Mouse (Mus musculus) thymus, postnatal 14 days (tissue): ENCODE results near the gene Spg7.
A peak's percentile ranks its signal among the peaks of the same experiment; 100 is the strongest.
"Not testable (repeated sequence)": the region's sequence is repeated elsewhere in the genome, so short reads cannot be mapped to it uniquely, and the experiment has no call there.

Experiments used
- DNase-seq: peaks from one replicate; pipeline ENCODE4 v3.0.0; 2021

Gene Spg7

DNA sequence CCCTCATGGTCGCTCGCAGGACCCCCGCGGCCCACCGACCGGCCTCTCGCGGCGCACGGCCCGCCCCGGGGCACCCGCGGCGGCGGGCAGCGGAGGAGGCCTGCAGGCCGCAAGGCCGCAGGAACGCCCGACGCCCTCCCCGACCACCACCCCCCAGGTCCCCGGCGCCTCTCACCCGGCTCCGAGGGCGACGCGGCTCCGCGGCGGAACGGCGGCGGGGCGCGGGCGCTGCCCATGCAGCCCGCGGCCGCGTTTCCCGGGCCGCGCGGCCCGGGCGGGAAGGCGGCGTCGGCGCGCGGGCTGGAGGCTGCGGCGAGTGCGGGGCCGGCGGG is 21.0 kb upstream of the Spg7 start:
- DNase-seq, result no peak

DNA sequence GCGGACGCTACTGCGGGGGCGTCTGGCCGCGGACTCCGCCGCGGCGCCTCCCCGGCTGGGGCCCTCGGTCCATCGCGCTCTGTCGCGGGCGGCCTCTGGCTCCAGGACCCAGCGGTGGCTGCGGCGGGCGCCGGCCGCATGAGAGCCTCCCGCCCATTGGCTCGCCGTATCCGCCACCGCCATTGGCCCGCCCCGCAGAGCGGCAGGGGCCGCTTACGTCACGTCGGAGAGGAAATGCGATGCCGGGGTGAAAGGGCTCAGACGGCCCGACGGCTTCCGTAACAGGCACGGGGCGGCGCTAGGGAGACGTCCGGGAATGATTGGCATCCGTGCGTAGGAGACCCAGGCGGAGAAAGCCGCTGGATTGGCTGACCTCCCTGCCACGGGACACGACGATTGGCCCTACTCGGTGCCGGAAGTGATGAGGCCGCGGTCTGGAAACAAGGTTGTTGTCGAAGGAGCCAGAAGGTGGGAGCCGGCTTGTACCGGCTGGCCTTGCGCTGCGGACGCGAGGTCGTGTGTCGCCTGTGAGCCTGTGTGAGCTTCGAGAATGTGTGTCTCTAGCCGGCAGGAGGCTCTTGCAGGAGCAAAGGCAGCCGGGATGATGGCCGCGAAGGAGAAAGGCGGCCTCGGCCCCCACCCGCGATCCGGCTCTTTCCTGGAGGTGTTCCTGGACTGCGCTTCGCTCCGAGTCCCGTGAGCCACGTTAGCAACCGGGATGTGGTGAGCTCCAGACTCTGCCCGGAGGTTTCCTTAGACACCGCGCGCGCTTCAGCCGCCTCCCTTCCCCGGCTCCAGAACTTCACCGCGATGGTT is 20.4 kb upstream of the Spg7 start, which contains the start of gene Ankrd11:
TSS of gene Ankrd11 (minus strand) at position 120 of the 816 bp plus-strand sequence.
- DNase-seq, result peak; percentile 100

DNA sequence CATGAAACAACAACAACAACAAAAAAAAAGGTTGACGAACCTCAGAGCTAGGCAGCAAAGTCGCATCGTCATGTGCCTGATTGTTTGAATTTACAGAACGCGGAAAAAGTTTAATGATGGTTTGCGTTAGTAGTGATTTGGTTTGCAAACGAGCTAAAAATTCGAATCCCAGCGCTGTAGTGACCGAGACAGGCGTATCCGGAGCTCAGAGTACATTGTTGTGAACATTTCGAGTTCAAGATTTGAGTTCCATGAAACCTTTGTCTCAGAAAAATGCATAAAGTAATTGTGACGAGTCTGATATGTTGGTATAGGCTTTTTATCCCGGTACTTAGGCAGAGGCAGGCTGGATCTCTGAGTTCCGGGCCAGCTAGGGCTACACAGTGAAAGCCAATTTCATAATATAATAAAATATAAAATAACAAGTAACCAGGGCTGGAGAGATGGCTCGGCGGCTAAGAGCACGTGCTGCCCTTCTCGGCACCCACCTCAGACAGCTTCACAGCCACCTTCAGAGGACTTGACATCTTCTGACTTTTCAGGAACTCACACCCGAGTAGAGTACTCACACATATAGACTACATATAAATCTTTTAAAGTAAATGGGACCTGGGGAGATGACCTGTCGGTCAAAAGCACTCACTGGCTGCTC is 19.6 kb upstream of the Spg7 start:
- DNase-seq, result no peak

DNA sequence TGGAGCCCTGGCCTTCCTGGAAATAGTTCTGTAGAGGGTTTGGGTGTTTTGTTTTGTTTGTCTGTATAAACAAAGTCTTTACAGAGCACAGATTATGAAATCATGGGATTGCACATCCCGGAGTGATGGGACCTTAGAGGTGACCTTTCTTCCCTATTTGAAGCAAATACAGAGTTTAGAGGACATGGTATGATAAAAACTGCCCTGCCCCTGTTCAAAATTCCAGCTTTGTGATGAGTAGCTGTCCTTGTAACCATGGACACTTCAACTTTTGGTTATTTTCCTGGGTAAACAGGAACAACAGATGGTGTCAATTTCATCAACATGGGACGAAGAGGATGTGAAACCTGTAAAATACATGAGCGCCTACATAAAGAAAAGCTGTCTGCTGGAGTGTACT is 18.8 kb upstream of the Spg7 start:
- no peak for DNase-seq

DNA sequence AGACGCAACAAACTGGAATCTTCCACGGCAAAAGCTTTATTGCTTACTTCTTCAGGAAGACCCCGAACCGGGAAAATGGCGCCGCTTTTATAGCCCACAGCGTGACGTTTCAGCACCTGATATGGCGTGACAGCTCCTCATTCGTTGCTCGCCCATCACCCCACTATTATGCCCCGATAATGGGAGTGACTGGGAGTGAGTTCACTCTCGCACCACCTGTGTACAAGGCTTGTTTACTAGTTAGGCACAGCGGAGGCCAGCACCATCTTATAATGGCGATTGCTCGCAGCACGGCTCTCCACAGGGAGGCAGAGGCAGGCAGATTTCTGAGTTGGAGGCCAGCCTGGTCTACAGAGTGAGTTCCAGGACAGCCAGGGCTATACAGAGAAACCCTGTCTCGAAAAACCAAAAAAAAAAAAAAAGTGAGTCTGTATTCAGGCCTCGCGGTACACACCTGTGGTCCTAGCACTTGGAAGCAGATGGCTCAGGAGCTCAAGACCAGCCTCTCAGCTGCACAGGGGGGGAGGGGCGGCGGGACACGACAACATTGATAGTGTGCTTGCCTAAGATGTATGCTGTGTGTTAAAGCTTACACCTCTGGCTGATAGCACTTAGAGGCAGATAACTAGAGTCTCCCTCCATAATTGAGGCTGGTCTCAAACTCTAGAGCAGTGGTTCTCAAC is 17.9 kb upstream of the Spg7 start:
- DNase-seq, result not testable (repeated sequence)

DNA sequence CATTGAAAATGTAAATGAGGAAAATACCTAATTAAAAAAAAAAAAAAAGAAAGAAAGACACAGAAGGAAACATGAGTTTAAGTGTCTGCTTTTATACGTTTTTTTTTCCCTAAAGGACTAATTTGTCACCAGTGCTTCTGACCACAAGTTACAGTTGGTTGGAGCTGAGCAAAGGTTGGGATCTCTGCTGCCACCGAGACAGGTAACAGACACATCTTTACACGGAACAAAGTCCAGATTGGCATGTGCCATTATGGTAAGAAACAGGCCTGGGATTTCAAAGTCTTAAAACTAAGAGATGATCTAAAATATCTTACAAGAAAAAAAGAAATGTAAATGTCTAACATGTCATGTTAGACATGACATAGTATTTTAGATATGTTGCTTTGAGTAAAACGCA is 16.0 kb upstream of the Spg7 start:
- no peak for DNase-seq

DNA sequence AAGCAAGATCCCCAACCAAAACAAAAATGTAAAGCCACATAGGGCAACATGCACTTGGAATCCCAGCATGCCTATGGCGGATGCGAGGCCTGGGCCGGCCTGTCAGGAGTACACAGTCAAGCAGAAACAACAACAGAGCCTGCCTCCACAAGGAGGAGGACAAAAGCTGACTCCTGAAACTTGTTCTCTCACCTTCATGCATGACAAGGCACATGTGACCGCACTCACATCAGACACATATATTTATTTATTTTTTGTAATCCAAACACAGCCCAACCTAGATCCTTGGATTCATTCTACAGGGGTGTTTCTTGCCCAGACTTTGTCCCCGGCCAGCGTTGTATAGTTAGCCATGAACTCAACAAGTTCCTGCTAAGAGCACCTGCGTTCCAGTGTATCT is 14.9 kb upstream of the Spg7 start:
- DNase-seq, result no peak

DNA sequence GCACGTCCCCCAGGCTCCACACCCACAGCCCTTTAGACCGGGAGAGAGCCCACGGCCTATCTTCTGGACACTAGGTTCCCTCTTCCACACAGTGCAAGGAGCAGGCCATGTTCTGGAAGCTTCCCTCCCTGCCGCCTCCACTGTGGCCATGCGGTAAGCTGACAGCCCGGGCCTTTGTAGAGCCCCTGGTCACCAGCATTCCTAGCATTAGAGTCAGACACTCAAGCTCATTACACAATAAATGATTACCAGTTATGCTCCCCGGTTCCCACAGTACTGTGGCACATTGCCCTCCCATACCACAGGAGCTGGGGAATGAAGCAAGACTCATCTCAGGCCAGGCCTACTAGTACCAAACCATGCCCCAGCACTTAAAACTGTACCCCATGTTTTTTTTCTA is 14.3 kb upstream of the Spg7 start:
- DNase-seq, result no peak

DNA sequence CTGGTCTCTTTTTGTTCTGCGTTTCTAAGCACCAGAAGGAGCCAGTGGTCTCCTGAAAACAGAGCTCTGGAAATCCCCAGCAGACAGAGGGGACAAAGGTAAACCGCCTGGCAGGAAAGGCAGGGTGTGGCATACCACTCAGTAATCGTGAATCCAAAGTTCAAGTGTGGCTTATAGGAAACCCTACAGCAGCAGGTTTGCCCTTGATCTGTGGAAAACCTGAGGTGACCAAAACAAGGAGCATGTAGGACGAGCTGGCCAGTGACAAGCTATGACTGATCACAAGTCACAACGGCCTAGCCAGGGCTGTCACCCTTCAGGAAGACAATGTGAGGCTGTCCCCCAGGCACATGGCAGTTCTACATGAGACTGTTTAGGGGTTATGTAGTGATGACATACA is 11.3 kb upstream of the Spg7 start:
- no peak for DNase-seq

DNA sequence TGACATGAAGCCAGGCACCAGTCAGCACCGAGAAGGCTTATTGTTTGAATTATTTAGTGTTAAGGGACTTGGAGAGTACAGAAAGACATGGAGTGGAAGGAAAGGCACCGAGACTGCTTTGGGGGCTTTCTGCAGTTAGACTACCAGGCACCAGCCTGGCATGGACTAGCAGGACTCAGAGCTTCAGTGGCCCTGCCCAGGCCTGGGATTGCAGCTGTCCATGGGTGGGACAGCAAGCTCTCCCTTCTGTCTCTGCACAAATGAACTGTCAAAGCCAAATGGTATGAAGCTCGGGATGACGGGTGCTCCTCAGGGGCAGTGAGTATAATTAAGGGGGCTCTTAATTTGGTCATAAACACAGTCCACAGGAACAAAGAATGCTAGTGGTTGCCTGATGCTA is 1.3 kb downstream of the Spg7 start:
- no peak for DNase-seq

DNA sequence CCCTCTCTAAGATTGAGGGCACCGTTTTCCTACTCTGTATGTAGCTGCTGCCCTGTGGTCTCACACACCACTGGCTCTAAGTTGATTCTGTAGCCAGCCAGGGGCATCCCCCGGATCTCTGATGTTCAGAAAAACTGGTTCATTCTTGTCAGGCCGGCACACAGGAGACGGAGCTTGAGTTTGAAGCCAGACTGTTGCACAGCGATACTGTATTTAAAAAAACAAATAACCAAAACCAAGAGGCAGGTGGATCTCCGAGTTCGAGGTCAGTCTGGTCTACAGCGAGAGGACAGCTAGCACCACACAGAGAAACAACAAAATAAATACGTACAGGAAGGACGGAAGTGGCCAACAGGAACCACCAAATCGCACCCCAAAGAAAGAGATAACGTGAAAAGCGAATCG is 2.1 kb downstream of the Spg7 start:
- DNase-seq, result peak; percentile 42

DNA sequence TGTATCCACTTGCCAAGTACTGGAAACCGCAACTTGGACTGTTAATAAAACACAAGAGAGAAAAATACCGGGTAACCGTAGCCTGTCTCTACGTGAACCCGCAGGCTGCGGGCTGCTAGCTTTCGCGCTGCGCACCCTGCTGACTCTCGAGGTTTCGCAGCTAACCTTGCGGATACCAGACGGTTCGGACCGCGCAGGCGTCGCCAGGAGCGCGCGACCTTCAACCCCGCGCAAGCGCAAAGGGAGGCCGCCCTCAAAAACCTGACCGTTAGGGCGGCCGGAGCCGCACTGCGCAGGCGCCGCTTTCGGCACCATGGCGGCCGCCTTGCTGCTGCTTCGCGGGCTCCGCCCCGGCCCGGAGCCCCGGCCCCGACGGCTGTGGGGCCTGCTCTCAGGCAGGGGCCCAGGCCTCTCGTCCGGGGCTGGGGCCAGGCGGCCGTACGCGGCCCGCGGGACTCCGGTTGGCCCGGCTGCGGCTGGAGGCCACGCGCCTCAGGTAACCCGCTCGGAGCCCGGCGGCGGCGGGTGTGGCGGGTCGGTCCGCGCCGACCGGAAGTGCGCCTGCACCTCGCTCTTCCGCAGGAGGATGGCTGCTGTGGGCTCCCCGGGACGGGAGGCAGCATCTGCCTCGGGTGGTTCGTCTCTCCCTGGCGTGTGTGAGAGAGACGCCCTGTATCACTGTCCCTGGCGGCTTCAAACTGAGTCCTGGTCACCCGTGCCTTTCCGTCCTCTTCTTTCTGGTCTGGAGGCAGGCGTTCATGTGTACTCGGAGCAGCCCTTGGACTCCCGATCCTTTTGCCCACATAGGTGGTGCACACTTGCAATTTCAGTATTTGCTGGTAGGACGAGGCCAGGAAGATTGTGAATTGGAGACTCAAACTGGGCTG is 2.7 kb downstream of the Spg7 start:
- peak; percentile 97 for DNase-seq

DNA sequence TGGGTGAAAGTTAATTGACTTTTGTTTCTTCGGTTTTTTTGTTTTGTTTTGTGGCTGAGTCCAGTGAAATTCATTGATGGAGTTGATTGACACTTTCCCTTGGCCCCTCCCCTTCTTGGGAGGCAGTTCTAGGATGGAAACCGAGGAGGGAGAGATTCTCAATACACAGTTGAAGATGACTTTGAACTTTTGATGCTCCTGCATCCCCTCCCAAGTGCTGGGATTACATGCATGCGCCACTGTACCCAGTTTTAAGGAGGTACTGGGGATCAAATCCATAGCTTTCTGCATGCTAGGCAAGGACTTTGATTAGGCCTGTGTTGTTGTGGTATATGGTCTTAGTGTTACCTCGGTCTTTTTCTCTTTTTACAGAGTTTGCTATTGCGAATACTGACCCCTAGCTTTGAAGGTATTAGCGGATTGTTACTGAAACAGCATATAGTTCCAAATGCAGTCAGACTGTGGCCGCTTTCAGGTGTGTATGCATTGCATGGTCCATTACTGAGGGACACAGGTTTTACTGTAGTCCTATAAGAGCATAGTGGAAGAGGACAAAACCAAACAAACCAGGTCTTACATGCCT is 3.5 kb downstream of the Spg7 start:
- peak; percentile 13 for DNase-seq

DNA sequence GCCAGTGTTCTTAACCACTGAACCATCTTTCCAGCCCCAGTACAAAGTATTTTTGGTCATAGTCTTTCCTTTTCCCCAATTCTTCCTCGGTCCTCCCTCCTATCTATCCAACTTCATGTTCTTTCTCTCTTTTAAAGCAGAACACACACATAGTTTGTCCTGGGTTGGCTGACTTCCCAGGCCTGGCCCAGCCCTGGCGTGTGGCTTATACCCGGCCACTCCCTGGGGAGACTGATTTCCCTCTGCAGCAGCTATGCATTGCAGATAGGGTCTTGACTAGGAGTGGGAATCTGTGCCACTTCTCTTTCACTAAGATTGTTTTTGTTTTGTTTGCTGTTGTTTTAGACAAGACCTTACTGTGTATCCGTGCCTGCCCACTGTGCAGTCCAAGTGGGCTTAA is 8.4 kb downstream of the Spg7 start:
- DNase-seq, result no peak

DNA sequence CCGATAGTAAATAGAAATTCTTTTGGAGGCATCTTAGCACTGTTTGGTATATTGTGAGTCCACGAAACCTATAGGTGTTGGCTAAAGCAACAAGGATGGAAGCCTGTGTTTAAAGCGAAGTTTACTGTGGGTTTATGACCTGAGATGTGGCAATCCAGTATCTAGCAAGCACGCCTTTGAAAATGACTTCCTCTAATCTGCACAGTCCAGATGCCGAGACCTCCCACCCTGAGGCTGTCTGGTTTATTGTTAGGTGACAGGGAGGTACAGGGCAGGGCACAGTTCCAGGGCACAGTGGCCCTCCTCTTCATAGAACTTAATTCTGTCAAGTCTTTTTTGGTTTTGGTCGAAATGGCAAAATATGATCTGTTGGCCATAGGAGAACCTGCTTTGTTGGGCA is 14.5 kb downstream of the Spg7 start:
- no peak for DNase-seq

DNA sequence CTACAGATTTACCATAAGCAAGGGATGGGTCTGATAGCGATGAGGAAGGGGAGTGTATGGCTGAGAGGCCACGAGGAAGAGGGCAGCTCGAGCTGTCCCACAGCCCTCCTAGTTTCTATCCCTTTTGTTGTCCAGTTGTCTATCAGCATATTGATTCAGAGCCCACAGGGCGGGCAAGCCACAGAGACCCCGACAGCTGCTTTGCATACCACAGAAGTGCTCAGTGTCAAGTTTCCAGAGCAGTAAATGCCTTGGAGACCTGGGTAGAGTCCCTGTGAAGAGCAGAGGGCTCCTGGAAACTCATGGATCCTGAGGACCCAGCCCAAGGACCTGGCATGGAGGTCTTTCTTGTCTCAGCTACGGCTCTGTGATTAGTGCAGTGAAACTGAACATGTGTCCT is 20.3 kb downstream of the Spg7 start:
- no peak for DNase-seq

DNA sequence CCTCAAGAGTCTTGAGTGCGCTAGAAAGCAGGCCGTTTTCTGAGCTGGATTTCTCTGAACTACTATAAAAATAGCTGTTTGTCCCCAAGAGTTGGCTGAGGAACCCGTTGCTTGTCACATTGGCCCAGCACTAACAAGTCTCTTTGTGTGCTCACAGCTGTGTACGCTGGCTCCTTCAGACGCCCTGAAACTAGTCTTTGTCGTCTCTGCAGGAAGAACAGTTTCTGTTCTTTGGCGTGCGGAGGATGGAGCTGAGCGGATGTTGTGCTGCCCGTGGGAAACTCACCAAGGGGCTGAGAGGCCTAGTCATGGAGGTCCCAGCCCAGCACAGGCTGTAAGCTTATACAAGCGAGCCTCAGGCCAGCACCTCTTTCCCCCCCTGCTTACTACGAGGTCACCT is 20.9 kb downstream of the Spg7 start:
- DNase-seq, result no peak

DNA sequence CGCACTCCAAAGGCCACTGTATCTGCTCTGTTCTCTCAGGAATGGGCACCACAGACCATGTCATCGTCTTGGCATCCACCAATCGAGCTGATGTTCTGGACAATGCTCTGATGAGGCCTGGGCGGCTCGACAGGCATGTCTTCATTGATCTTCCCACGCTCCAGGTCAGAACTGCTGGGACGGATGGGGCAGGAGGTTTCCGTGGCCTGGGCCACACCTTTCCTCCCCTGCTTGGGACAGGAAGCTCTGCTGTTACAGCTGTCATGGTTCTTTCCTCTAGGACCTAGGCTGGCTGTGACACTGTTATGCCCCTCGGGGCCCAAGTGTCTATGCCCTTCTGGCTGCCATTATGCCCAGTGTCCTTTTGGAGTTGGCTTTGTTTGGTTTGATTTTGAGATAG is 24.5 kb downstream of the Spg7 start:
- no peak for DNase-seq

DNA sequence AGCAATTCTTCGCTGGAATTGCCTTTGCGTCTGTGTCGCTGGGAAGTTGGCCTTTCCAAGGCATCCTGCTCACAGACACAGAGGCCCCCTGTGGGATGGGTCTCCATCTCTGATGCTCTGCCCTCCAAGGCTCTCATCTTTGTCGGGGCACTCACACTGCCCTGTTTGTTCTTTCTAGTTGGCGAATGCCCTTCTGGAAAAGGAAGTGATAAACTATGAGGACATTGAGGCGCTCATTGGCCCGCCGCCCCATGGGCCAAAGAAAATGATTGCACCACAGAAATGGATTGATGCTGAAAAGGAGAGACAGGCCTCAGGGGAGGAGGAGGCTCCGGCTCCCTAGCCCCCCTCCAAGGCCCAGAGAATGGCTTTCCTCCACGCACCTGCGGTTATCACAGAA is 34.5 kb downstream of the Spg7 start:
- DNase-seq, result no peak

DNA sequence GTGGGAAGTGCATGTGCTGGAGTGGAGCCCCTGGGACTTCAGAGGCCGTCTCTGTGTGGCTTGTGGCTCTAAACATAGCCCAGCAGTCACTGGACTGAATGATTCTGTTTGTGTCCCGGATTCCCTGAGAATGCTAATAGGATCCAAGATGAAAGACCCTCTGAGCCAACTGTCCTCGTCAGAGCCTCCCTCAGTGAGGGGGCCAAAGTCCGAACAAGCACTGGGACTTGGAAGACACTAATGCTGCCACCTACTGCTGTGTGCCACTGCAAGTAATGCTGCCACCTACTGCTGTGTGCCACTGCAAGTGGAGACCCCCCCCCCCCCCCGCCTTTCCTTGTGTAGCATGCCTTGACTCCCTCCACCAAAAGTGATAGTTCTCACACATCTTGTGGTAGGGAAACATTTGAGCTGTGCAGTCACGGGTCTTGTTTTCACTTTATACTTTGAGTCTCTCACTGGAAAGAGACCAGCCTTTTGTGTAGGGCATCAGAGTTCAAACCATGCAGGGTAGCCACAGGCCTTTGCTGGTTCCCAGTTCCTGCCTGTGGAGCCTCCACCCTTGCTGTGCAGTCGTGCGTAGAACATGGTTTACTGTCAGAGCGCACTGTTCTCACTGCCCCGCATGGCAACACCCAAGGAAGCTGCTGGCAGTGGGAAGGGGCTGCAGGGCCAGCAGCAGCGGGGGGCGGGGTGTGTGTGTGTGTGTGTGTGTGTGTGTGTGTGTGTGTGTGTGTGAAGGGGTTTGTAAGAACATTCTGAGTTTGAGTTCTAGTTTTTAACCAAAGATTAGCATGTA is 35.2 kb downstream of the Spg7 start:
- peak; percentile 74 for DNase-seq

DNA sequence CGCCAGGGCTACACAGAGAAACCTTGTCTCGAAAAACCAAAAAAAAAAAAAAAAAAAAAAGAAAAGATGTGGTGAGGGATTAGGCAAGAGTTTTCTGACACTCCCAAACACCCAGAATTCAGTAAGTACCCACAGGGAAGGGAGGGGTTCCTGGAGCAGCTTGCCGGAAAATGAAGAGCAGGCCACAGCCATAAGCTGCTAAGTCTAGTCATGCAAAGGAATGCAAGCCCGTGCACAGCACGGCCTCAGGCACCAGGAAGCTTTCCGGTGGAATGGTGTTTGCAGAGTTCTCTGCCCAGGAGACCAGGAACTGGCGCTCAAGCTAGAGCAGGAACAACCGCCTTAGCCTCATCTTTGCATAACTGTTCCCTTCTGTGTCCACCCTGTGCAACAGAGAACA is 37.5 kb downstream of the Spg7 start:
- no peak for DNase-seq

DNA sequence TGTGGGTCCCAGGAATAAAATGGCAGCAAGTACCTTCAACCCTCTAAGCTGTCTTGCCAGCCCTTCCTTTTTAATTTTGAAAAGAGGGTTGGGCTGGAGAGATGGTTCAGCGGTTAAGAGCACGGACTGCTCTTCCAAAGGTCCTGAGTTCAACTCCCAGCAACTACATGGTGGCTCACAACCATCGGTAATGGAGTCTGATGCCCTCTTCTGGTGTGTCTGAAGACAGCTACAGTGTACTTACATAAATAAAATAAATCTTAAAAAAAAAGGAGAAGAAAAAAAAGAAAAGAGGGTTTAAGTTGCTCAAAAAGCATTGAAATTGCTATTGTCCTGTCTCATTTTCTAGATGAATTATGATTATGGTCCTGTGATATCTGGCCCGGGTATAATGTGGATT is 38.5 kb downstream of the Spg7 start:
- DNase-seq, result no peak
